Mouse (Mus musculus) left cerebral cortex, postnatal 25 days (tissue): Measurements from ENCODE around the gene Ak4. TPM values are rescaled to one million over a fixed set of nuclear protein-coding genes. Genes with fewer than 3 reads are reported as not detected.
"Not testable (repeated sequence)": the region's sequence is repeated elsewhere in the genome, so short reads cannot be mapped to it uniquely, and the experiment has no call there.

Experiments
- DNase-seq, 2 experiments: peaks; one replicate each; pipeline ENCODE4 v3.0.0; 2022; ENCODE audit warnings: low spot score in 2 of 2, mixed read lengths in 1 of 2
- intact Hi-C: fragments of 180-260 bp; cut with DNase I; formaldehyde crosslinking; loops from one replicate; pipeline ENCODE4 v1.15.1; 2025
- total RNA-seq, 2 experiments: library from RNA; stranded (reverse); gene quantifications; 2 replicates each; pipeline ENCODE4 v1.2.3; 2021

Gene Ak4
- total RNA-seq, 2 experiments from 2014 or later = 31.4 to 50.2 TPM

GRCm38 (mm10) chr4:101419911-101420880, 1.1 kb downstream of the Ak4 start:
- DNase-seq = peak in 1 of 2 experiments; percentile 27

GRCm38 (mm10) chr4:101422996-101423395, 3.9 kb downstream of the Ak4 start:
- no peak for DNase-seq
- intact Hi-C loops = loop anchor here (1.0 to 5.0 kb wide), 2 partner anchors 24 to 66 kb away; no protein-coding TSS in a partner anchor

More at GRCm38 (mm10) chr4:101419911-101420880, 1.1 kb downstream of the Ak4 start:
- intact Hi-C loops = loop anchor here (5.0 kb wide), 1 partner anchor 63 kb away; no protein-coding TSS in a partner anchor

GRCm38 (mm10) chr4:101423571-101423970, 4.5 kb downstream of the Ak4 start:
- intact Hi-C loops = loop anchor here (5.0 kb wide), 1 partner anchor 66 kb away; no protein-coding TSS in a partner anchor
- no peak for DNase-seq

GRCm38 (mm10) chr4:101424495-101424894, 5.4 kb downstream of the Ak4 start:
- no peak for DNase-seq
- intact Hi-C loops = loop anchor here (5.0 kb wide), 1 partner anchor 67 kb away; no protein-coding TSS in a partner anchor

GRCm38 (mm10) chr4:101425119-101425518, 6.0 kb downstream of the Ak4 start:
- DNase-seq = no peak
- intact Hi-C loops = no loop called here

GRCm38 (mm10) chr4:101425666-101426065, 6.6 kb downstream of the Ak4 start:
- no peak for DNase-seq
- intact Hi-C loops = no loop called here

- intact Hi-C loops = no loop called here
- DNase-seq = no peak
Observed at GRCm38 (mm10) chr4:101426566-101426965, 7.5 kb downstream of the Ak4 start.

- intact Hi-C loops = no loop called here
- no peak for DNase-seq
Observed at GRCm38 (mm10) chr4:101427886-101428680, 9.0 kb downstream of the Ak4 start.

- no peak for DNase-seq
- intact Hi-C loops = no loop called here
Observed at GRCm38 (mm10) chr4:101429073-101429472, 10.0 kb downstream of the Ak4 start.

- intact Hi-C loops = no loop called here
- no peak for DNase-seq
Observed at GRCm38 (mm10) chr4:101430000-101430399, 10.9 kb downstream of the Ak4 start.

GRCm38 (mm10) chr4:101436761-101437512, 17.9 kb downstream of the Ak4 start:
- intact Hi-C loops = loop anchor here (1.0 kb wide), 1 partner anchor 13 kb away; no protein-coding TSS in a partner anchor
- peak; percentile 71 to 92 for DNase-seq

- DNase-seq = no peak
- intact Hi-C loops = no loop called here
Observed at GRCm38 (mm10) chr4:101438271-101438670, 19.2 kb downstream of the Ak4 start.

- intact Hi-C loops = no loop called here
- DNase-seq = peak in 1 of 2 experiments; percentile 23
Observed at GRCm38 (mm10) chr4:101439738-101440389, 20.8 kb downstream of the Ak4 start.

- intact Hi-C loops = no loop called here
- DNase-seq = no peak
Observed at GRCm38 (mm10) chr4:101442791-101443190, 23.7 kb downstream of the Ak4 start.

GRCm38 (mm10) chr4:101443419-101443991, 24.4 kb downstream of the Ak4 start:
- intact Hi-C loops = no loop called here

GRCm38 (mm10) chr4:101445660-101446059, 26.6 kb downstream of the Ak4 start:
- intact Hi-C loops = no loop called here
- no peak for DNase-seq

More at GRCm38 (mm10) chr4:101443419-101443991, 24.4 kb downstream of the Ak4 start:
- no peak for DNase-seq

GRCm38 (mm10) chr4:101446606-101447005, 27.5 kb downstream of the Ak4 start:
- not testable (repeated sequence) for DNase-seq
- intact Hi-C loops = loop anchor here (1.0 kb wide), 1 partner anchor 24 kb away; no protein-coding TSS in a partner anchor

GRCm38 (mm10) chr4:101448701-101449100, 29.6 kb downstream of the Ak4 start:
- intact Hi-C loops = no loop called here
- no peak for DNase-seq
